Mouse (Mus musculus) hindbrain, embryonic 16.5 days (tissue): Measurements from ENCODE around the gene Arl2. TPM values are rescaled to one million over a fixed set of nuclear protein-coding genes. Genes with fewer than 3 reads are reported as not detected.

ENCODE experiments used
- ATAC-seq: fragments of 200-750 bp; cut with Nextera tagmentation; 2 replicates; pipeline ENCODE4 v1.8.0; 2017; ENCODE audit warnings: moderate TSS enrichment, moderate library complexity
- H3K27ac ChIP-seq: fragments of 300-500 bp; sonication (generic); 2 replicates; pipeline ENCODE4 v1.5.1; 2014; ENCODE audit warnings: low read depth, mild to moderate bottlenecking, control low read depth, low read length, moderate library complexity
- H3K27me3 ChIP-seq: fragments of 300-500 bp; sonication (generic); replicated peaks from 2 replicates; pipeline ENCODE4 v1.6.1; 2014; ENCODE audit warnings: low read length; ENCODE audit not compliant: control insufficient read depth, insufficient read depth
- H3K36me3 ChIP-seq: fragments of 300-500 bp; sonication (generic); 2 replicates; pipeline ENCODE4 v1.6.1; 2014; ENCODE audit warnings: mild to moderate bottlenecking, low read length, moderate library complexity, mixed read lengths; ENCODE audit not compliant: control insufficient read depth, insufficient read depth
- H3K4me1 ChIP-seq: fragments of 300-500 bp; sonication (generic); 2 replicates; pipeline ENCODE4 v1.6.1; 2014; ENCODE audit warnings: low read depth, low read length; ENCODE audit not compliant: control insufficient read depth, insufficient read depth
- H3K4me2 ChIP-seq: fragments of 300-500 bp; sonication (generic); 2 replicates; pipeline ENCODE4 v1.6.1; 2014; ENCODE audit warnings: mild to moderate bottlenecking, low read length, control low read depth, moderate library complexity
- H3K4me3 ChIP-seq: fragments of 300-500 bp; sonication (generic); 2 replicates; pipeline ENCODE4 v1.5.1; 2014; ENCODE audit warnings: mild to moderate bottlenecking, low read length, control low read depth, moderate library complexity
- H3K9ac ChIP-seq: fragments of 300-500 bp; sonication (generic); 2 replicates; pipeline ENCODE4 v1.6.1; 2014; ENCODE audit warnings: low read depth, mild to moderate bottlenecking, control low read depth, low read length, moderate library complexity
- H3K9me3 ChIP-seq: fragments of 300-500 bp; sonication (generic); 2 replicates; pipeline ENCODE4 v1.6.1; 2014; ENCODE audit warnings: mild to moderate bottlenecking, low read length, moderate library complexity; ENCODE audit not compliant: control insufficient read depth
- WGBS: fragments of 180-500 bp; shearing (Covaris S2); extraction: QIAGEN DNeasy Blood & Tissue Kit; methylation state at CpG from one replicate; pipeline ENCODE4 v1.1.7; 2014; 5-methylcytosine and 5-hydroxymethylcytosine counted together
- polyA plus RNA-seq: library from polyadenylated mRNA; unstranded; fragments of >200 nt; fragmentation: Nextera tagmentation; extraction: Ambion mirVana; gene quantifications from 2 replicates; pipeline ENCODE4 v1.2.1, GENCODE M21; 2015

Gene Arl2
- polyA plus RNA-seq, 1 experiment from 2014 or later = 162 TPM

- H3K27ac ChIP-seq = peak overlapping the region; percentile 94
- H3K4me1 ChIP-seq = peaks cover 15% of the 10 kb centered on the region
- ATAC-seq = peak; percentile 66; the same call in 1 of the 2 replicates
- peak overlapping the region; percentile 90 for H3K4me2 ChIP-seq
- under 1% methylated on average over 8 of the region's 8 CpGs for WGBS
- peak overlapping the region; percentile 90 for H3K9ac ChIP-seq
- H3K36me3 ChIP-seq = peaks cover 23% of the 10 kb centered on the region
- H3K9me3 ChIP-seq = no peaks in the 10 kb centered on the region
- no peaks in the 10 kb centered on the region for H3K27me3 ChIP-seq
- peak overlapping the region; percentile 89 for H3K4me3 ChIP-seq
These were observed 22.6 kb downstream of the Arl2 start for GRCm38 (mm10) chr19:6118677-6119185.

- peak; percentile 90 for ATAC-seq
- Histone ChIP-seq H3K36me3 (peaks cover 23% of the 10 kb centered on the region), H3K27me3 (no peaks in the 10 kb centered on the region), H3K27ac (peak within 1 kb of the TSS; percentile 94), H3K4me3 (peak within 1 kb of the TSS; percentile 89), H3K4me2 (peak within 1 kb of the TSS; percentile 90), H3K4me1 (peaks cover 15% of the 10 kb centered on the region), H3K9ac (peak within 1 kb of the TSS; percentile 90), H3K9me3 (no peaks in the 10 kb centered on the region)
- under 1% methylated on average over 55 of the region's 77 CpGs for WGBS
These were observed 23.2 kb downstream of the Arl2 start, which contains the start of gene Sac3d1 for GRCm38 (mm10) chr19:6117986-6118676. TSS of gene Sac3d1 (minus strand) at chr19:6118650.

GRCm38 (mm10) chr19:6117346-6117985 lies 23.9 kb downstream of the Arl2 start:
- H3K27me3 ChIP-seq = no peaks in the 10 kb centered on the region
- peaks cover 23% of the 10 kb centered on the region for H3K36me3 ChIP-seq
- H3K4me3 ChIP-seq = peak overlapping the region; percentile 89
- no peaks in the 10 kb centered on the region for H3K9me3 ChIP-seq
- no peak for ATAC-seq
- H3K9ac ChIP-seq = peak overlapping the region; percentile 90
- H3K4me1 ChIP-seq = peaks cover 15% of the 10 kb centered on the region
- H3K4me2 ChIP-seq = peak overlapping the region; percentile 90
- 5% methylated on average over 32 of the region's 32 CpGs for WGBS
- peak overlapping the region; percentile 94 for H3K27ac ChIP-seq

GRCm38 (mm10) chr19:6116113-6116850 lies 25.1 kb downstream of the Arl2 start:
- no peak overlapping the region for H3K4me3 ChIP-seq
- H3K9me3 ChIP-seq = no peaks in the 10 kb centered on the region
- H3K4me1 ChIP-seq = peaks cover 15% of the 10 kb centered on the region
- 0 out of 2 replicates have a peak overlapping the region, but pooled peaks have one; percentile 19 for H3K9ac ChIP-seq
- H3K36me3 ChIP-seq = peaks cover 23% of the 10 kb centered on the region
- H3K27ac ChIP-seq = no peak overlapping the region
- ATAC-seq = no peak
- H3K4me2 ChIP-seq = peak overlapping the region; percentile 90; the same call in 1 of the 2 replicates
- WGBS = 92% methylated on average over 15 of the region's 15 CpGs
- no peaks in the 10 kb centered on the region for H3K27me3 ChIP-seq

GRCm38 (mm10) chr19:6113116-6113515 lies 28.2 kb downstream of the Arl2 start:
- no peak overlapping the region for H3K4me3 ChIP-seq
- WGBS = 61% methylated on average over 6 of the region's 6 CpGs
- no peaks in the 10 kb centered on the region for H3K27me3 ChIP-seq
- H3K4me1 ChIP-seq = peaks cover 11% of the 10 kb centered on the region
- no peak overlapping the region for H3K27ac ChIP-seq
- no peaks in the 10 kb centered on the region for H3K9me3 ChIP-seq
- peaks cover 17% of the 10 kb centered on the region for H3K36me3 ChIP-seq
- H3K9ac ChIP-seq = no peak overlapping the region
- ATAC-seq = no peak
- no peak overlapping the region for H3K4me2 ChIP-seq

GRCm38 (mm10) chr19:6105586-6105985 lies 35.8 kb downstream of the Arl2 start, which contains the start of gene Naaladl1:
TSS of gene Naaladl1 (plus strand) at chr19:6105782.
- H3K9ac ChIP-seq = no peak within 1 kb of the TSS
- no peaks in the 10 kb centered on the region for H3K4me1 ChIP-seq
- 83% methylated on average over 7 of the region's 7 CpGs for WGBS

GRCm38 (mm10) chr19:6104476-6104875 lies 36.9 kb downstream of the Arl2 start:
- Histone ChIP-seq H3K9ac (no peak overlapping the region), H3K4me3 (no peak overlapping the region), H3K27me3 (no peaks in the 10 kb centered on the region), H3K27ac (no peak overlapping the region), H3K36me3 (no peaks in the 10 kb centered on the region), H3K9me3 (no peaks in the 10 kb centered on the region), H3K4me2 (no peak overlapping the region), H3K4me1 (no peaks in the 10 kb centered on the region)
- no peak for ATAC-seq
- 84% methylated on average over 4 of the region's 4 CpGs for WGBS

More at GRCm38 (mm10) chr19:6105586-6105985, 35.8 kb downstream of the Arl2 start, which contains the start of gene Naaladl1:
- no peak for ATAC-seq
- H3K36me3 ChIP-seq = no peaks in the 10 kb centered on the region
- no peak within 1 kb of the TSS for H3K4me2 ChIP-seq
- no peaks in the 10 kb centered on the region for H3K9me3 ChIP-seq
- no peak within 1 kb of the TSS for H3K4me3 ChIP-seq
- H3K27ac ChIP-seq = no peak within 1 kb of the TSS
- no peaks in the 10 kb centered on the region for H3K27me3 ChIP-seq

GRCm38 (mm10) chr19:6102169-6102853 lies 39.0 kb downstream of the Arl2 start:
- H3K9me3 ChIP-seq = no peaks in the 10 kb centered on the region
- no peaks in the 10 kb centered on the region for H3K36me3 ChIP-seq
- H3K4me1 ChIP-seq = no peaks in the 10 kb centered on the region
- ATAC-seq = no peak
- no peaks in the 10 kb centered on the region for H3K27me3 ChIP-seq
- no peak overlapping the region for H3K4me3 ChIP-seq
- no peak overlapping the region for H3K9ac ChIP-seq
- no peak overlapping the region for H3K4me2 ChIP-seq
- no peak overlapping the region for H3K27ac ChIP-seq
- WGBS = 78% methylated on average over 6 of the region's 6 CpGs
